Mouse (Mus musculus): ENCODE results near the gene Vstm2l. TPM values are rescaled to one million over a fixed set of nuclear protein-coding genes. Genes with fewer than 3 reads are reported as not detected.

Vstm2l gene
- total RNA-seq, 2 experiments from 2014 or later: not detected

GRCm38 (mm10) chr2:157991026-157991425 is 76.6 kb downstream of the Vstm2l start:
- DNase-seq (ENCODE audit: low spot score): no peak

GRCm38 (mm10) chr2:157992501-157992900 is 78.0 kb downstream of the Vstm2l start:
- no peak for DNase-seq (ENCODE audit: low spot score)

Other genes starting within 250 kb of the Vstm2l start
- 1 to 10 TPM; 8.8 to 9.7 TPM for gene Ctnnbl1, start 177.3 kb upstream of the Vstm2l start, total RNA-seq (2021)
- gene Tti1, start 113.8 kb downstream of the Vstm2l start, total RNA-seq (2021): 10 to 100 TPM; 19.3 to 25.4 TPM
- 10 to 100 TPM; 23.2 to 29.3 TPM for gene Rprd1b, start 113.8 kb downstream of the Vstm2l start, total RNA-seq (2021)
- 10 to 100 TPM; 40.7 to 47.3 TPM for gene Tgm2, start 231.8 kb downstream of the Vstm2l start, total RNA-seq (2021)

All from gastrocnemius, adult 18-20 months (tissue).